Mouse (Mus musculus) embryonic facial prominence, embryonic 10.5 days (tissue): ENCODE results near the gene Kif26a. TPM values are rescaled to one million over a fixed set of nuclear protein-coding genes. Genes with fewer than 3 reads are reported as not detected.
A peak's percentile ranks its signal among the peaks of the same experiment; 100 is the strongest.

ENCODE experiments used
- microRNA counts: library from miRNA; unstranded; fragments of <30 nt; microRNA quantifications from one replicate; lab custom pipeline; 2017
- microRNA-seq: library from miRNA; unstranded; fragments of <30 nt; microRNA quantifications from one replicate; pipeline ENCODE4, GENCODE M21; 2017
- polyA plus RNA-seq: library from polyadenylated mRNA; unstranded; fragments of >200 nt; fragmentation: Nextera tagmentation; extraction: Ambion mirVana; gene quantifications from 2 replicates; pipeline ENCODE4 v1.2.1, GENCODE M21; 2016

The Kif26a gene
- polyA plus RNA-seq, 1 experiment from 2014 or later, result 3.3 TPM

MicroRNAs within 50 kb of the gene (microRNA counts, 519-probe panel; counts per million panel counts)
- 2,884 counts per million, percentile 67 among the panel's probes with 10 or more counts for microRNA mmu-miR-203 (lab: Ali Mortazavi, UCI)

Small RNA genes lying within 50 kb of the gene (microRNA-seq; reads per million reads assigned to microRNA genes)
- gene Mir203 (2,404 reads per million, percentile 84 among the genes with 10 or more reads in this experiment), gene Mir3073a (not detected), gene Mir3073b (not detected)

Other genes starting within 250 kb of the Kif26a start
- gene Ppp1r13b, start 238.1 kb upstream of the Kif26a start, polyA plus RNA-seq, result 4.1 and 5.1 TPM in 2 replicates
- 580 and 594 TPM in 2 replicates for gene Atp5mpl, start 179.2 kb upstream of the Kif26a start, polyA plus RNA-seq
- gene Tdrd9, start 174.6 kb upstream of the Kif26a start, polyA plus RNA-seq, result 1.0 and 1.1 TPM in 2 replicates
- not detected in 2 replicates for gene Rd3l, start 164.9 kb upstream of the Kif26a start, polyA plus RNA-seq
- 2.7 TPM in 2 replicates for gene Aspg, start 39.5 kb upstream of the Kif26a start, polyA plus RNA-seq